Mouse (Mus musculus) E14TG2a.4 (cell line): ENCODE measurements around the gene Phactr1.

Experiments used
- CTCF ChIP-seq: conservative IDR thresholded peaks from 2 replicates; pipeline ENCODE4 v1.5.1; 2014; ENCODE audit warnings: low read length
- NANOG ChIP-seq: IDR thresholded peaks from 2 replicates; pipeline ENCODE4 v1.6.1; 2014; ENCODE audit warnings: borderline replicate concordance, low read length, mixed read lengths
- POU5F1 ChIP-seq: IDR thresholded peaks from 2 replicates; pipeline ENCODE4 v1.6.1; 2014; ENCODE audit warnings: low read length, borderline replicate concordance

DNA sequence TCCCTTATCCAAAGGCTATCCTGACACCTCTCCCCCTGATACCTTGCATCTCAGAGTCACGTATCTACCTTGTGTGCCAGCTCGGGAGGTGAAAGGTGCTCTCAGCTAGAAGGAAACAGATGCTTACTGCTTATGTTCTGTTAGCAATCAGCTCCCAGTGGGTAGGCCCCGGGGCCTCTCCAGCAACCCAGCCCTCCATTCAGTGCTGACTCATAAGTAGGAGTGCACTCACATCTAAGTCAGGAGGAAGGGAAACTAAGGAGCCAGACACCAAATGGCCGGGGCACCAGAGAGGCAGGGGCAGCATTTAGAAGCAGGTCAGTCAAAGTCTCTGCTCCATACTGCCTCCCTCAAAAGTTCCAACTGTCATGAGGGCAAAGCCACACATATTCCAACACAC is 468.3 kb downstream of the Phactr1 start:
- TF ChIP-seq CTCF: no peak
- TF ChIP-seq POU5F1: no peak
- no peak for TF ChIP-seq NANOG
